Mouse (Mus musculus) urinary bladder, postnatal 36 days (tissue): ENCODE measurements at regions not wholly inside any gene's neighbourhood (a gene's known extent, or its start where the extent isn't known, plus 50 kb on each side); places are given as distances from the start of the nearest gene placed in this dataset.
"Not testable (repeated sequence)": the region's sequence is repeated elsewhere in the genome, so short reads cannot be mapped to it uniquely, and the experiment has no call there.

Source experiments
- DNase-seq, 2 experiments: peaks; one replicate each; pipeline ENCODE4 v3.0.0; 2022; ENCODE audit warnings: low spot score in 2 of 2, mixed read lengths in 1 of 2

DNA sequence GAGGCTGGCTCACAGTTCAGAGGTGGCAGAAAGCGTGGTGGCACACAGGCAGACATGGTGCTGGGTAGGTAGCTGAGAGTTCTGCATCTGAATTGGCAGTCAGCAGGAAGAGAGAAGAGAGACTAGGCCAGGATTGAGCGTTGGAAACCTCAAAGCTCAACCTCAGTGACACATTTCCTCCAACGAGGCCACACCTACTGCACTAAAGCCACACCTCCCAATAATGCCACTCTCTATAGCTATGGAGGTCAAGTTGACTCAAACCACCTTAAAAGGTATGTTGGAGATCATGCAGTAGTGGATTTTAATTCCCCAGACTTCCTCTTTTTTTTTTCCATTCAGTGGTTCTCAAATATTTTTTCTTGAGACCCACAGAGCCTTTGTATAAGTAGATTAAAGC is 57.1 kb downstream of the Ccdc54 start:
- no peak for DNase-seq

DNA sequence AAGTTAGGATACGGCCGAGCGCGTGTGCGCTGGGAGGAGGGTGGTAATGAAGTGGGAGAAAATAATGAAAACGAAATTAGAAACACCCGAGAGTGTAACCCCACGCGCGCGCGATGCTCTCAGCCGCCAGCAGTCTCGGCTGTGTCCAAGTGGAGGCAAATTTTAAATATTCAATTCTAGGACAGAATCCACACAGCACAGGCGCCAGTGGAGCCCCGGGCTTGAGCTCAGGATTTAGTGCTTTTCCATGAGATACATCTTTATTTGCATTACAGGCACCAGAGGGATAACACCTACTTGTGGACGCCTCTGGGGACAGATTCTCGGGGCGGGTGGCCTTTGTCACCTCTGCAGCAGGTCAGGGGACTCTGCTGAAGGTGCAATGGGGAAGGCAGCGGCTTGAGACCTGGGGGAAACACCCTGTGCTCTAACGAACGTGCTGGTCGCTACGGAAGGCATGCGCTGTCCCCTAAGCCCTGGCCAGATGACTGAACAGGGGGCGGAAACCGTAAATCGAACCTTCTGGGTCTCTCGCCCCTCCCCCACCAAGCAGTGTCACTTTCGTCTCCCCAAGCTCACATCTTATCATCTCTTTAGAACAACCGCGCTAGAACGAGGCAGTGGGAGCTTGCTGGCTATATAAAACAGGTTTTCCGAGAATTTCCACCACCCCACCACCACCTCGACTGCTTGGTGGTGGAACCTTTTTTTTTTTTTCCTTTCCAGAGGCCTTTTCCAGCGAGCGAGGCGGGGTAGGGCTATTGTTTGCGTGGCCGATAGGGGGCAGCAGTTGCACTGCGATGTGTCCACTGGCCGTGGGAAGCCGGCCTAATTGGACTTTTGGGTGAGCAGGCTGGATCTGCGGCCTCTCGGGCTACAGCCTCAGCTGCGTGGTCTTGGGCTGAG is 61.2 kb downstream of the Ccdc54 start:
- DNase-seq: peak; percentile 80 to 87

DNA sequence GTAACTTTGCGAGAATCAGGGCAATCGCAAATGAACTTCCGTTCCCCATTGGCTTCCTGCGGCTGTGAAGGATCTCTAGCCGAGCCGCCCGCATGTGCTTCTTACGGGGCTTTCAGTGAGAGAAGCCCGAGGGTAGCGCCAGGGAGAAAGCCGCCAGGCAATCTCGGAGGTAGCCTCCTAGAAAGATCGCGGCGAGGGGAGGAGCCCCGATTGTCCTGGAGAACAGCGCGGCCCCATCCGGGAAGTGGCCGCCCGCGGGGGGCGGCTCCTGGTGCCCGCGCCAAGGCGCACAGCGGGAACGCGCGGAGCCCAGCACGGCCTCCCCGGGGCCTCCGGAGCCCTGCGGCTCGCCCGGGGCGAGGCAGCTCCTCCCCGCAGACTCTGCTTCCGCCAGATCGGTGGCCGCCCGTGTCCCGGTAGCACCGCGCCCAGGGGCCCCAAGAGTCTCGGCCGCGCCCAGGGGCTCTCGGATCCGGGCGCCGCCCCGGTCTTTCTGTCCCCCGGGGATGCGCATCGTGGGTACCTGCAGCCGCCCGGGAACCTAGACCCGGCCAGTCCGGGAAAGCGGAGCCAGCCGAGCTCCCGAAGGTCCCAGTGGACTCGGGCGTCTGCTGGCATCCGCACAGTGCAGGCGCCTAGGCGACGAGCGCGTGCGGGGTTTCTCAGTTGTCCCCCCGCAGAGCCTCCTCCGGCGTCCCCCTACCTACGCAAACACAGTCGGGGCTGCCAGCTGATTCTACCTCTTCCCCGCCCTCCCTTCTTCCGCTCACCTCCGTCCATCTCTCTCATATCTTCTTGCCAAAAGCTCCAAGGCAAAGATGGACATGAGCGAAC is 62.1 kb downstream of the Ccdc54 start:
- DNase-seq: peak; percentile 73 to 79

DNA sequence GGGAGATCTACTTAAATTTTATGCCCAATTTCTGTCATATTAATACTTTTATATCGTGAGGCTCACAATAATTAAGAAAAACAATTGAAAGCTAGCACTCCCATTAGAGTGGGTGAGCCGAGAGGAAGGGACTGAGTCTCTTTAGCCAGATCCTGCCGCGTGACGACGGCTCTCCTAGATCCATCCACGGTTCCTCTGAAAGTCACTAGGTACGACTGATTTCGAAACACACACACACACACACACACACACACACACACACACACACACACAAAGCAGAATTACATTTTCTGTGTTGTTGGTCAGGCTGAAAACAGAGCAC is 62.6 kb downstream of the Ccdc54 start:
- DNase-seq: no peak

DNA sequence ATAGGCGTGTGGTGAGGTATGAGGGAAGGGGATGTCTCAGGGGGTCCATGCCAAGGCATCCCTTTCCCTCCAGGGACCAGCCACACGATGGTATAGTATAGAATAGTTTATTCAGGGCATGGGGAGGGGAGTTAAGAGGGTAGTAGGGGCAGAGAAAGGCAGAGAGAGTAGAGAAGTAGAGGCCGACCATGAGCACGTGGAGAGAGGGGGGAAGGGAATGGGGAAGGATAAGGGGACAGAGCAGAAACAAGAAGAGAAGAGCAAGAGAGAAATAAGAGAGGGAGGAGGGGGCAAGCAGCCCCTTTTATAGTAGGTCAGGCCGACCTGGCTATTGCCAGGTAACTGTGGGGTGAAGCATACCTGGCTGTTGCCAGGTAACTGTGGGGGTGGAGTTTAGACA is 64.0 kb downstream of the Ccdc54 start:
- DNase-seq: not testable (repeated sequence)

DNA sequence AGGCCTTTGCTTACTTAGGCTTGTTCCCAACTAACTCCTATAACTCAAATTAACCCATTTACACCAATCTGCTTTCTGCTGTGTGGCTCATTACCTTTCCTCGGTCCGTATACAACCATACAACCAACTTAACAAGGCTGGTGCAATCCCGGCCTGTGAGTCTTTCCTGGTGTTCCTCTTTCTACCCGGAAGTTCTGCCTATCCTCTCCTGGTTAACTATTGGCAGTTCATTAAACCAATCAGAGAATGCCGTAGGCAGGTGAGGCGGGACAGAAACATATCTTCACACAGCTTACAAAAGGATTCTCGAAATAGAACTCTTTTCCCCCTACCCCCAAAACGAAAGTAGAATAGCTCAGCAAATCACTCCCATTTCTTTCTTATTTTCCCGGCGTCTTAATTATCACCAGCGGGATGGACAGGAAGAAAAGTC is 65.0 kb downstream of the Ccdc54 start:
- DNase-seq: no peak

DNA sequence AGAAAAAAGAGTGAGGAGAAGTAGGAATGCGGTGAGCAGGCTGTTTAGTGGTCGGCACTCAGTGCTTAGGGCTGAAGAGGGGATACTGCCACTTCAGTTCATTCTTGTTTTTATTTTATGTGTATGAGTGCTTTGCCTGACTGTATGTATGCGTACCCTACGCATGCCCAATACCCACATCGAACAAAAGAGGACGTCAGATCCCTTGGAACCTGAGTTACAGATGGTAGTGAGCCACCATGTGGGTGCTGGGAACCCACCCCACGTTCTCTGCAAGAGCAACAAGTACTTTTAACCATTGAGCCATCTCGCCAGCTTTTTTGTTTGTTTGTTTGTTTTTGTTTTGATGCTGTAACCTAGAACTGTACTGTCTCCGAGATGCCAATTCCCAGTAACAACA is 65.5 kb downstream of the Ccdc54 start:
- no peak for DNase-seq

DNA sequence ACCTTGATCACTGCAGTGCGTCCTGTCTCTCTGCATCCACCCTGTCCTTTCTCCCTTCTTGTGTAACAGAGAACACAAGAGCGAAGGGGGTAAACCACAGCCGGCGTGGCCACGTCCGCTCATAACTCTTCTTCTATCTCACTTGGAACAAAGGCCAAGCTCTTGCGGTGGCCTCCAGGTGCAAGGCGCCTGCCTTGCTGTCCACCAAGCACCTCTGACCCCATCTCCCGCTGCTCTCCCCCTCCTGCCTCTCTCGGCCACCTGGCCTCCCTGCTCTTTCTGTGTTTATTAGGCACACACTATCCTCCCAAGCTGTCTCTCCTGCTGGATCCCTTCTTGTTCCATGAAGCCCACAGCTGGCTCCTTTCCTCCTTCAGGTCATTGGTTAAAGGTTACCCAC is 71.3 kb downstream of the Ccdc54 start:
- DNase-seq: no peak

DNA sequence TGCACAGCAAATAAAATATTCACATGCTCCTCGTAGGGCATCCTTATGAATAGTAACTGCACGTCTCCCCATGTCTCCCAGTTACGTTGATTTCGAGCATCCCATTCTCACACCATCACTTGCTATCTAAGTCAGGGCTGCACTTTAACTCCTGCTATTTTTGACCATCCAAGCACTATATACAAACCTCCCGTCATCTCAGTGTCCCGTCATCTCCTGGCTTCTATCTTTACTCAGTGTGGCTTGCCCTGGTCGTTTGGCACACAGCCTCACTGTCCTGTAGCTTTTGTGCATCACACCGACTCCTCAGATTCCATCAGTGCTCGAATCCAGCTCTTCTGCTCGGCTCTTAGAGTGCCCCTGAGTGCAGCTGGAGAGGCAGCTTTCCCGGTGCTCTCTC is 74.4 kb downstream of the Ccdc54 start:
- DNase-seq: no peak

DNA sequence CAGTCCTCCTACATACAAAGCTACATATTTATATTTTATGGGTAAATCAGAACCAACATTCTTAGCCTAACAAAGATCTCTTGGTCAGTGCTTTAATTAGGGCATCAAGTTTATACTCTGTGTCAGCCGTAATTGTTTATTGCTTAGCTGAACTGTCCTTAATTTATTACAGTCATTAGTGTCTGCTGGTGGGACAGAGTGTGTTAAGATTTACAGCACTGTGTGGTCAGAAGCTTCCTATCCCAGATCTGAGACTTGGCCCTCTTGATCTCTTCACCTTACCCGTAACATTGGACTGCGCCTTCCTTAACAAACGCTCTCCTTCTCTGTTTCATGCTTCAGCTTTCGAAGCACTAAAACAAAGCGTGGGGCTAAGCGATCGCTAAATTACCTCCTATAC is 75.9 kb downstream of the Ccdc54 start:
- no peak for DNase-seq

DNA sequence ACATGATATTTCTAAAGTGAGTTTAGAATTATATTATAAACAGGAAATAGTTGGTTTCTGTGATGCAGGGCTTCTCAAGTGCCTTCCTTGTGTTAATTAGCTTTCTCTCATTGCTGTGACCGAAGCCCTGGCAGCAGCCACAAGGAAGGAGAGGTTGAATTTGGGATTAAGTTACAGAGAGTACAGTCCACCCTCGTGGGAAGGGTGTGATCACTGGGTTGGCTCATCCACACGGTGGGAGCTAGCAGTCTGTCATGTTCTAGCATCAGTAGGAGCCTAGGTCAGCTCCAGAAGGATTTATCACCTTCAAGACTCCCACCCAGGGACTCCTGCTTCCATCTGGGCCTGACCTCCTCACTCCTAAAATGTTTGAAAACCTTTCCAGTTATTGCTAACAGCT is 78.9 kb downstream of the Ccdc54 start:
- no peak for DNase-seq

DNA sequence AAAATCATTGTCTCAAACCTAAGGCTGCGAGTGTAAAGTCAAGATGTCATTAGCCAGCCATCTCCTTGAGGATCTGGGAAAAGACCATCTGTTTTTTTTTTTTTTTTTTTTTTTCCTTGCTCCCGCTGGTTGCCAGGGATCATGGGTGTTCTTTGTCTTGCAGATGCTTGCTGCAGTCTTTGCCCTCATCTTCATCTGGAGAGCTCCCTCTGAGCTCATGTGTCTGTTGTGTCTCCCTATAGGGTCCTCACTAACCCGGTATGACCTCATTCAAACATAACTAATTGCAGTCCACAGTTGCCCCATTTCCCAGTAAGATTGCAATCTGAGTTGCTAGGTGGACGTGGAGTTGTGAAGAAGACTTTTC is 77.3 kb upstream of the Bbx start:
- DNase-seq: no peak

DNA sequence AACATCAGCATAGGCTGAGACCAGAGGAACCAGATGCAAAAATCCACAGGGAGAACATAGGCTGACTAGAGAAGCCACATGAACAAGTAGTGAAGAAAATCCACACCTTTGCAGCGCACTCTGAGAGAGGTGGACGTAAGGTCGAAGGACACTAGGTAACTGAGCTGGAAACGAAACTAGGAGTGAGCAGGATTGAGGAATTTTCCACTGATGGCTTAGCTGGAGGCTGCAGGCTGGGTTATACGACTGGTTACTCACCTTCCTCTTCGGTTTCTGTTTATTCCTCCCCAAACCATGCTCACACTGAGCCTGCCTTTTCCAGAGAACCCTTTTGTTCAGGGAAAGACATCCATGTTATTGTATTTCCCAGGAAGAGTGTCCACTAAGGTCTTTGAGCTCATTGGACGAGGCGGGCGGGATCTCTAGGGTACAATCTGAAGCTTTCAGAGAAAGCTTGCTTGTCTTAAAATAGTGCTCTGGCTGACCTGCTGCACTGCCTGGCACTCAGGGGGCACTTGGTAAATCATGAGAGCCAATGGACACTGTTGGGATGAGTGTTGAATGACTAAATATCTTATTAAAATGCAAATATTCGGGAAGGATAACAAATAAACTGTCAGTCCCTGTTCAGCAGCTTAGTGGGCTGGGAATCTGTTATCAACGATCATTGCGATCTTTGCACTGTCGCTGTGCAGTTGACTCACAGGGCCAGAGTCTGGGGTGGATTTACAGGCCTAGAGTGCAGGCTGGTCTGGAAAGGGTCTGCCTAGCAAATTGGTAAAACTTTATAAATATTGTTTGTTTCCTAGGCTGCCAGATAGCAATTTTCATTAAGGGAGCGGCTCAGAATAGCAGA is 76.7 kb upstream of the Bbx start:
- no peak for DNase-seq

DNA sequence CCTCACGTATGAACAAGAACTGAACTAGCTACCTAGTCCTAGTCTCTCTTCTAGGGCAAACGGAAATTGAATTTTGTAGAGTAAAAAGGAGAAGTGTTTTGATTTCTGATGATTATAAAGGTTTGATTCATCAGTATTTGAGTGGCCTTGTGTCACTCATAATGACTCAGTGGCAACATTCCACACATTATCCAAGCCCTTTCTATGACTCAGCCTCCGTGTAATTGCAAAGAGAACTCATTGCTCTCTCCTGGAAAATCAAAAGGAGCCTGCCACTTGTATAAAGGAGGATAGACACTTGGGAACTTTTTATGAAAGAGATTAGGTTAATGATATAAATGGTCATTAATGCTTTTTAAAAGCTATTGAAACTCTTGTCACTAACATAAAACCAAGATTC is 72.4 kb upstream of the Bbx start:
- DNase-seq: no peak

DNA sequence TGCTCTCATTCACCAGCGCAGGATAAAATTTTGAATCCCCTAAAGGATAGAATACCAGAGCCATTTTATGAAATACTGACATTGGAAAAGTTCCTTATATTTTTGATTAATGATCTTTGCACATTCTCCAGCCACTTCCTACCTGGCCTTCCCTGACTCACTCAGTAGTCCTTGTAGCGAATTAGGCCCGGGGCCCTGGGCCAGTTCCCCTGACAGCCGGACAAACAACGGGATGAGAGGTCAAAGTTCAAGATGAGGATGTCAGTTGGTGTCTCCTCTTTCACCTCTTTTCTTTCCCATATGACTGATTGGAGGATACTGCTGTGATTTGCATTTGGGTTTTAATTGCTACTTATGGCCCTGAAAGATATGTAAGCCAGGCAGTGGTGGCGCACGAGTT is 66.7 kb upstream of the Bbx start:
- no peak for DNase-seq

DNA sequence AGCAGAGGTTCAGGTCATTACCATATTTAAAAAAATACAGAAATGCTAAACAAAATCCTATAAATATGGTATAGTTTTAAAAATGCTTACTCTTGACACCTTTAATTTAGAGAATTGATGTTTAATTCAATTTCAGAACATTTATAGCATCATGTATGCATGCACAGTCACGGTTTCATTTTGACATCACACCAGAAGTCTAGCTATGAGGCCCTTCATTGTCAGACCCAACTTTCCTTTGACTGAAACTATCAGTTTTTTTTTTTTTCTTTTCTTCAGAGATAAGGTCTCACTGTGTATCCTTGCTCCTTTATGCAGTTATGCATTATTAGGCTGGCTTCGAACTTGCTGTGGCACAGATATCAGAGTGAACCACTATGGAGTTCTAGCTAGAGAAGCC is 61.5 kb upstream of the Bbx start:
- DNase-seq: no peak

DNA sequence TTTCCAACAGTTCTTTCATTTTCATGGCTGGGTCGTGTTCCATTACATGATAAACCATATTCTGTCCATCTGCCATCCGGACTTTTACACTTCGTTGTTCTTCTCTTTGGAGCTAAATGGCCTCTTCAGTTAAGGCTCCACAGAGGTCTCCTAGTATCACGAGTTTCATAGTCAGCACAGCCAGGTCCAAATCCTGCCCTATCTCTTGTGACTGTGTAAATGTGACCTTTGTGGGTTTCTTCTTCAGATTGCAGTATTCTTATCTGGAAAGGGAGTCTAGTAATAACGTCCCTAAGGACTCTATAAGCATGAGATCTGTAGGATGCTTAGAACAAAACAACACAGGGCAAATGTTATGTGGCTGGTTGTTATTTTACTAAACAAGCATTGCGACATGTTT is 57.1 kb upstream of the Bbx start:
- DNase-seq: no peak

DNA sequence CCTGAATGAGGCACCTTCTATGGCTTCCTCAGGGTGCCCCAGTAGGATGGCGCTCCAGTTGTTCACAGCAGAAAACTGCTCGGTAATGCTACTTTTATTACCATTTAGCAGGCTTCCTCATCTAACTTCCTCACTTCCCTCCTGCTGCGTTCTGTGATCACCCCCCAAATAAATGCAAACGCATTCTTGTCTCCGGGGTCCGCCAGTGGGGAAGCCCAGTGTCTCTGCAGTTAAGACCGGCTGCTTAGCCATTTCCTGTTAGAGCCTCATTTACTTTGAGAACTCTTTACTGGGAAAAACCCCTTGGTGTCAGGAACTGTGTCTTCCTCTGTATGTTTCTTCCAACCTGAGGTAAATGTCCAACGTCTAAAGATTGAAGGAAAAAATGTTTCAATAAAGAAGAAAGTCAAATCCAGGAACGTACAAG is 50.2 kb upstream of the Bbx start:
- no peak for DNase-seq
